Mouse (Mus musculus) liver, adult 2 months (tissue): ENCODE data around the gene P3h1.

ENCODE experiments used
- CTCF ChIP-seq: fragments of 200-500 bp; IDR thresholded peaks from 2 replicates; pipeline ENCODE4 v1.5.1; 2011; ENCODE audit warnings: low read depth, low read length, control low read depth
- POLR2A ChIP-seq: fragments of 200-500 bp; IDR thresholded peaks from 2 replicates; pipeline ENCODE4 v1.6.1; 2011; ENCODE audit warnings: low read length, control low read depth; ENCODE audit not compliant: insufficient read depth; ENCODE audit errors: extremely low read depth

DNA sequence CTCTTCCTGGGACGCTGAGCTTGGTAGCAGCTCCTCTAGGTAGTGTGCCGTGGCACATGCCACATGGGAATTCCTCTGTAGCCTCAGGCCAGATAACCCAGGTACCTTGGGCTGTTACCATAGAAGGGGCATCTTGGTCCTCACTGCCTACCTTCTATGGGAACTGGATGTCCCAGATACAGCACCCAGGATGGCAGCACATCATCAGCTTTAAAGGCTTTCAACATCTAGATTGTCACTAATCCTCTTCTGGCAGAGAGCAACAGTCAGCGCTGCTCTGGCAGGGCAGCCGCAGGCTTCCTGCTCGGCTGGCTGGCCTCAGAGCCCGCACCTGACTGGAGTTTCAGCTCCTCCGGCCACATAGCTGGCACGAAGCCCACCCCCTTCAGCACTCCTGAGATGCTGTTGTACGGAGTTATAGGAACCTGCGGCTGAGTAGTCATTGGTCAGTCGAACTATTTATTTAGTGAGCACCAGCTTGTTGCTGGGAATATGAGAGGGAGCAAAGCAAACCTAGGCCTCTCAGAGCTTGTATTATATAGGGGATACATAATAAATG lies 15.8 kb downstream of the P3h1 start:
- TF ChIP-seq CTCF (no peak), POLR2A (no peak)
